In the genomic region with DNA sequence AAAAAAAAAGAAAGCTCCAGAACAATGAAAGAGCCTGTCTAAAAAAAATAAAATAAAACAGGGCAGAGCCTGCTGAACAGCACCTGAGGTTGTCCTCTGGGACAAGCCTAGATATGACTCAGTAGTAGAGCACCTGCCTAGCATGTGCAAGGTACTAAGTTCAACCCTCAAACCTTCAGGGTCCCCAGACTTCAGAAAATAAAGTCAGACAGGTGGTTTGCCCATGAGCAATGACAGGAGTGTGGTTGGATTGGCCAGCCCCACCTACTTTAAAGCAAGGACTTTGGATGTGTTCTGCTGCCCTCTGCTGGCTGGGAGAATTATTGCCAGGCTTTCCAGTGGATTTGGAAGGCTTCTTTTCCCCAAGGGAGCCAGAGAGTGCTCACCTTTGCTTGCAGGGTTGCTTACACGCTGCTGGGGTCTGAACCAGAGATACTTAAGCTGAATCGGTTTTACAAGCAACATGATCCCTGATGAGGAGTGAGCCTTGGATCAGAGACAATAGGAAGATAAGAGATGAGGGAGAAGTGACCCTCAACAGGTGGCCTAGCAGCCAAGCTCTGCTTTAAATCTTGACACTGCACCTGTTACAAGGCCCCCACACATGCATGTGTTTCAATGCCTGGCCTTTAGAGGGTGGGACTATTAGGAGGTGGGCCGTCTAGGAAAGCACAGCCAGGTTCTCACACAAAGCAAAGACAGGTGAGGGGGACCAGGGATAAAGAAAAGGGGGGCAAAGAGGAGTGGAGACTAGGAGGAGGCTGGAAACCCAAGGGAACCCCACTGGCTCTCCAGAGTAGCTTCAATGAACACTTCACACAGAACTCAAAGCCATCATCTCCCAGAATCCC, we compare ENCODE assay signal across 8 mouse cellular contexts. TPM values are rescaled to one million over a fixed set of nuclear protein-coding genes. Genes with fewer than 3 reads are reported as not detected.
DNase-seq lines count a peak whose midpoint lies in the region; ATAC-seq and TF ChIP-seq lines count a peak whose summit lies in the region.

No protein-coding gene starts in this region.

- H3K4me1 ChIP-seq in embryonic facial prominence, embryonic 11.5 days (ENCODE audit: control insufficient read depth, insufficient read depth, low read length), result no peaks in the 10 kb centered on the region
- no peaks in the 10 kb centered on the region for H3K4me1 ChIP-seq in heart, adult 2 months (ENCODE audit: control insufficient read depth, insufficient read depth, low read length)
- no peaks in the 10 kb centered on the region for H3K4me1 ChIP-seq in limb, embryonic 11.5 days (ENCODE audit: control insufficient read depth, insufficient read depth, low read length)

- H3K4me2 ChIP-seq in embryonic facial prominence, embryonic 11.5 days (ENCODE audit: low read depth, low read length), result no peak overlapping the region
- no peak overlapping the region for H3K4me2 ChIP-seq in limb, embryonic 11.5 days (ENCODE audit: low read depth, severe bottlenecking)

- 0 out of 2 replicates have a peak, but pooled peaks have one; percentile 38 for TF ChIP-seq EP300 in heart, adult 2 months (IDR thresholded peaks at IDR 0.05; ENCODE audit: insufficient read depth, low read depth, low read length)

- no peaks in the 10 kb centered on the region for H3K79me2 ChIP-seq in heart, adult 2 months (replicated peaks; ENCODE audit: control insufficient read depth, insufficient read depth, low read length)

- H3K9ac ChIP-seq in embryonic facial prominence, embryonic 11.5 days (replicated peaks; ENCODE audit: low read length), result no peak overlapping the region
- no peak overlapping the region for H3K9ac ChIP-seq in heart, adult 2 months (ENCODE audit: low read depth, low read length)
- no peak overlapping the region for H3K9ac ChIP-seq in limb, embryonic 11.5 days (ENCODE audit: low read length)

- peak; percentile 66 for DNase-seq in CD4-positive helper T cell, adult 2 months (ENCODE audit: low read depth, low spot score)
- peak; percentile 78 to 83 for DNase-seq in adrenal gland, postnatal 36 days
- DNase-seq in embryonic facial prominence, embryonic 11.5 days (ENCODE audit: low spot score), result peak; percentile 89
- DNase-seq in heart, adult 2 months, result peak; percentile 60 to 80
- peak; percentile 67 to 85 for DNase-seq in kidney, adult 8-10 months
- DNase-seq in limb, embryonic 11.5 days (ENCODE audit: low spot score), result peak; percentile 93
- peak; percentile 77 for DNase-seq in naive thymus-derived CD4-positive, alpha-beta T cell, adult 2 months (ENCODE audit: low read depth)
- DNase-seq in spleen, postnatal 4 days (ENCODE audit: low spot score in 2 of 2), result peak; percentile 43 to 79

- intact Hi-C loops in heart, adult 2 months (cut with DNase I), result loop anchor here (2.0 to 5.0 kb wide), 3 partner anchors 94 to 318 kb away; no protein-coding TSS in a partner anchor

- no peak overlapping the region for H3K4me3 ChIP-seq in embryonic facial prominence, embryonic 11.5 days (ENCODE audit: low read depth, low read length)
- no peak overlapping the region for H3K4me3 ChIP-seq in heart, adult 2 months
- no peak overlapping the region for H3K4me3 ChIP-seq in limb, embryonic 11.5 days (ENCODE audit: low read depth, low read length)

- 6% methylated on average over 3 of the region's 3 CpGs for WGBS in embryonic facial prominence, embryonic 11.5 days
- WGBS in heart, adult 2 months, result 5% methylated on average over 3 of the region's 3 CpGs
- WGBS in limb, embryonic 11.5 days, result 7% methylated on average over 3 of the region's 3 CpGs

- ATAC-seq in embryonic facial prominence, embryonic 11.5 days (replicated peaks; ENCODE audit: insufficient number of reproducible peaks, low FRiP score, low TSS enrichment, low read depth), result 0 out of 2 replicates have a peak, but pooled peaks have one; percentile 15
- peak; percentile 74; the same call in 1 of the 2 replicates for ATAC-seq in limb, embryonic 11.5 days (ENCODE audit: insufficient number of reproducible peaks, low FRiP score, low TSS enrichment, low read depth)

- TF ChIP-seq POLR2A in heart, adult 2 months (IDR thresholded peaks at IDR 0.05; ENCODE audit: insufficient read depth, low read depth, low read length), result no peak

- peak; percentile 94 for TF ChIP-seq CTCF in heart, adult 2 months (IDR thresholded peaks at IDR 0.05)

- no peaks in the 10 kb centered on the region for H3K9me3 ChIP-seq in embryonic facial prominence, embryonic 11.5 days (replicated peaks; ENCODE audit: control insufficient read depth, low read length)
- H3K9me3 ChIP-seq in limb, embryonic 11.5 days (ENCODE audit: control insufficient read depth, low read length), result no peaks in the 10 kb centered on the region

- H3K27me3 ChIP-seq in embryonic facial prominence, embryonic 11.5 days (ENCODE audit: control insufficient read depth, insufficient read depth, low read length), result no peaks in the 10 kb centered on the region
- H3K27me3 ChIP-seq in heart, adult 2 months (ENCODE audit: control insufficient read depth, insufficient read depth, low read length), result no peaks in the 10 kb centered on the region
- H3K27me3 ChIP-seq in limb, embryonic 11.5 days (ENCODE audit: control insufficient read depth, insufficient read depth, low read length), result no peaks in the 10 kb centered on the region

- H3K36me3 ChIP-seq in embryonic facial prominence, embryonic 11.5 days (replicated peaks; ENCODE audit: control insufficient read depth, insufficient read depth, low read depth, low read length), result no peaks in the 10 kb centered on the region
- H3K36me3 ChIP-seq in heart, adult 2 months (ENCODE audit: control insufficient read depth, insufficient read depth, low read length), result no peaks in the 10 kb centered on the region
- H3K36me3 ChIP-seq in limb, embryonic 11.5 days (ENCODE audit: control insufficient read depth, insufficient read depth, low read length), result no peaks in the 10 kb centered on the region

- no peak overlapping the region for H3K27ac ChIP-seq in embryonic facial prominence, embryonic 11.5 days (replicated peaks; ENCODE audit: low read depth, low read length)
- no peak overlapping the region for H3K27ac ChIP-seq in heart, adult 2 months
- H3K27ac ChIP-seq in limb, embryonic 11.5 days (replicated peaks; ENCODE audit: low read depth, low read length), result no peak overlapping the region

RNA-seq across cellular contexts. Expression of gene Thnsl2, which starts 19.0 kb away (rescaled TPM):
- 10 to 100 TPM; 16.7 to 20.4 TPM for total RNA-seq in adrenal gland, postnatal 36 days (2021)
- 4.3 and 4.8 TPM in 2 replicates for polyA plus RNA-seq in embryonic facial prominence, embryonic 11.5 days (2014; fragmentation: Nextera tagmentation; extraction: Ambion mirVana)
- total RNA-seq in heart, adult 2 months (2021), result 1 to 10 TPM; 3.4 to 4.1 TPM
- 6.0 and 6.1 TPM in 2 replicates for polyA plus RNA-seq in heart, adult 2 months (2012; rRNA removed)
- 5.3 TPM in 2 replicates for polyA plus RNA-seq in limb, embryonic 11.5 days (2014; fragmentation: Nextera tagmentation; extraction: Ambion mirVana)
